Mouse (Mus musculus) embryonic fibroblast, embryonic 13.5 days (primary cell): Measurements from ENCODE around the gene Iffo2.

Experiments
- CTCF ChIP-seq: IDR thresholded peaks from 2 replicates; pipeline ENCODE4 v1.5.1; 2011; ENCODE audit warnings: mild to moderate bottlenecking, control low read depth, low read length, moderate library complexity, borderline replicate concordance; ENCODE audit not compliant: insufficient read depth
- POLR2A ChIP-seq: IDR thresholded peaks from 2 replicates; pipeline ENCODE4 v1.6.1; 2011; ENCODE audit warnings: low read depth, mild to moderate bottlenecking, control low read depth, low read length, moderate library complexity

- TF ChIP-seq CTCF: no peak
- TF ChIP-seq POLR2A: no peak
Measured at GRCm38 (mm10) chr4:139594062-139594461, 63.7 kb downstream of the Iffo2 start.
